Mouse (Mus musculus): ENCODE results near the gene Phf6. TPM values are rescaled to one million over a fixed set of nuclear protein-coding genes. Genes with fewer than 3 reads are reported as not detected.
"Not testable (repeated sequence)": the region's sequence is repeated elsewhere in the genome, so short reads cannot be mapped to it uniquely, and the experiment has no call there.

The Phf6 gene
- polyA plus RNA-seq, 1 experiment from 2014 or later: 35.8 TPM

- H3K36me3 ChIP-seq: no peaks in the 10 kb centered on the region
- H3K4me1 ChIP-seq: no peaks in the 10 kb centered on the region
- peak within 1 kb of the TSS; percentile 61 for H3K4me3 ChIP-seq
- ATAC-seq (ENCODE audit: insufficient number of reproducible peaks, low FRiP score, low TSS enrichment, low read depth): peak; percentile 90
- WGBS: 13% methylated on average over 66 of the region's 72 CpGs
- no peaks in the 10 kb centered on the region for H3K27me3 ChIP-seq
- peak within 1 kb of the TSS; percentile 93 for H3K27ac ChIP-seq
- H3K9me3 ChIP-seq: no peaks in the 10 kb centered on the region
- peak within 1 kb of the TSS; percentile 42 for H3K4me2 ChIP-seq
- peak within 1 kb of the TSS; percentile 60 for H3K9ac ChIP-seq
Measured at GRCm38 (mm10) chrX:52987905-52988783, 76.1 kb downstream of the Phf6 start, which contains the start of gene Hprt. Hprt (plus strand) TSS chrX:52988137.

- not testable (repeated sequence) for H3K4me2 ChIP-seq; H3K9me3 ChIP-seq; H3K4me3 ChIP-seq; H3K27me3 ChIP-seq; H3K27ac ChIP-seq; ATAC-seq (ENCODE audit: insufficient number of reproducible peaks, low FRiP score, low TSS enrichment, low read depth); H3K36me3 ChIP-seq; H3K4me1 ChIP-seq; H3K9ac ChIP-seq
- WGBS: 83% methylated on average over 5 of the region's 5 CpGs
Measured at GRCm38 (mm10) chrX:52994726-52995125, 82.7 kb downstream of the Phf6 start.

- H3K27ac ChIP-seq; H3K4me1 ChIP-seq; H3K4me3 ChIP-seq; H3K9me3 ChIP-seq; H3K4me2 ChIP-seq; ATAC-seq (ENCODE audit: insufficient number of reproducible peaks, low FRiP score, low TSS enrichment, low read depth); H3K27me3 ChIP-seq; H3K9ac ChIP-seq; H3K36me3 ChIP-seq: not testable (repeated sequence)
- 62% methylated on average over 4 of the region's 4 CpGs for WGBS
Measured at GRCm38 (mm10) chrX:53004887-53005286, 92.8 kb downstream of the Phf6 start.

- Histone ChIP-seq H3K36me3 (0 out of 2 replicates have a peak, but pooled peaks cover under 1% of the 10 kb centered on the region), H3K4me3 (no peak overlapping the region), H3K27ac (no peak overlapping the region), H3K9ac (no peak overlapping the region), H3K4me1 (no peaks in the 10 kb centered on the region), H3K27me3 (no peaks in the 10 kb centered on the region), H3K4me2 (no peak overlapping the region), H3K9me3 (no peaks in the 10 kb centered on the region)
- WGBS: 47% methylated on average over 3 of the region's 3 CpGs
- no peak for ATAC-seq (ENCODE audit: insufficient number of reproducible peaks, low FRiP score, low TSS enrichment, low read depth)
Measured at GRCm38 (mm10) chrX:53006062-53006461, 94.0 kb downstream of the Phf6 start.

Other genes starting within 250 kb of the Phf6 start
- gene Ccdc160, start 121.1 kb upstream of the Phf6 start, polyA plus RNA-seq (2015; fragmentation: Nextera tagmentation; extraction: Ambion mirVana): 0.15 and 0.45 TPM in 2 replicates
- gene Hprt, start 75.9 kb downstream of the Phf6 start, polyA plus RNA-seq (2015; fragmentation: Nextera tagmentation; extraction: Ambion mirVana): 162 and 170 TPM in 2 replicates

Data from limb, embryonic 15.5 days (tissue).